ENCODE assay signal across 7 mouse cellular contexts in genomic region chr15:81584913-81585745, GRCm38 (mm10). TPM values are rescaled to one million over a fixed set of nuclear protein-coding genes. Genes with fewer than 3 reads are reported as not detected.
A peak's percentile ranks its signal among the peaks of the same experiment; 100 is the strongest.
DNase-seq lines count a peak whose midpoint lies in the region; ATAC-seq lines count a peak whose summit lies in the region.

TSS of gene Ep300 (plus strand) at chr15:81585351.

- H3K27ac ChIP-seq in embryonic facial prominence, embryonic 12.5 days, result peak within 1 kb of the TSS; percentile 100
- peak within 1 kb of the TSS; percentile 100 for H3K27ac ChIP-seq in limb, embryonic 11.5 days (replicated peaks; ENCODE audit: low read depth, low read length)
- H3K27ac ChIP-seq in midbrain, embryonic 14.5 days (replicated peaks; ENCODE audit: low read depth, low read length), result peak within 1 kb of the TSS; percentile 100

- peaks cover 8% of the 10 kb centered on the region; the same call in 1 of the 2 replicates for H3K4me1 ChIP-seq in embryonic facial prominence, embryonic 12.5 days
- 0 out of 2 replicates have a peak, but pooled peaks cover 2% of the 10 kb centered on the region for H3K4me1 ChIP-seq in limb, embryonic 11.5 days (ENCODE audit: control insufficient read depth, insufficient read depth, low read length)
- H3K4me1 ChIP-seq in midbrain, embryonic 14.5 days (ENCODE audit: control insufficient read depth, insufficient read depth, low read length), result peaks cover 32% of the 10 kb centered on the region

- WGBS in embryonic facial prominence, embryonic 12.5 days, result 1% methylated on average over 55 of the region's 68 CpGs
- 0% methylated on average over 64 of the region's 68 CpGs for WGBS in limb, embryonic 11.5 days
- under 1% methylated on average over 54 of the region's 68 CpGs for WGBS in midbrain, embryonic 14.5 days

- H3K4me3 ChIP-seq in embryonic facial prominence, embryonic 12.5 days, result peak within 1 kb of the TSS; percentile 89
- peak within 1 kb of the TSS; percentile 98 for H3K4me3 ChIP-seq in limb, embryonic 11.5 days (ENCODE audit: low read depth, low read length)
- peak within 1 kb of the TSS; percentile 98 for H3K4me3 ChIP-seq in midbrain, embryonic 14.5 days (replicated peaks; ENCODE audit: low read depth, low read length)

- peak; percentile 89 for ATAC-seq in embryonic facial prominence, embryonic 12.5 days (ENCODE audit: insufficient number of reproducible peaks, insufficient read depth, low FRiP score, low TSS enrichment)
- peak; percentile 92 for ATAC-seq in limb, embryonic 11.5 days (ENCODE audit: insufficient number of reproducible peaks, low FRiP score, low TSS enrichment, low read depth)
- ATAC-seq in midbrain, embryonic 14.5 days (ENCODE audit: low FRiP score, low TSS enrichment), result peak; percentile 93

- peak within 1 kb of the TSS; percentile 74 for H3K4me2 ChIP-seq in embryonic facial prominence, embryonic 12.5 days (replicated peaks)
- peak within 1 kb of the TSS; percentile 70 for H3K4me2 ChIP-seq in limb, embryonic 11.5 days (ENCODE audit: low read depth, severe bottlenecking)
- H3K4me2 ChIP-seq in midbrain, embryonic 14.5 days (ENCODE audit: low read length), result peak within 1 kb of the TSS; percentile 97

- no peaks in the 10 kb centered on the region for H3K9me3 ChIP-seq in embryonic facial prominence, embryonic 12.5 days
- H3K9me3 ChIP-seq in limb, embryonic 11.5 days (ENCODE audit: control insufficient read depth, low read length), result no peaks in the 10 kb centered on the region
- H3K9me3 ChIP-seq in midbrain, embryonic 14.5 days (ENCODE audit: control insufficient read depth, low read length), result no peaks in the 10 kb centered on the region

- H3K36me3 ChIP-seq in embryonic facial prominence, embryonic 12.5 days, result 0 out of 2 replicates have a peak, but pooled peaks cover 3% of the 10 kb centered on the region
- H3K36me3 ChIP-seq in limb, embryonic 11.5 days (ENCODE audit: control insufficient read depth, insufficient read depth, low read length), result peaks cover 2% of the 10 kb centered on the region
- peaks cover 6% of the 10 kb centered on the region; the same call in 1 of the 2 replicates for H3K36me3 ChIP-seq in midbrain, embryonic 14.5 days (ENCODE audit: control insufficient read depth, insufficient read depth, low read length)

- peak within 1 kb of the TSS; percentile 100 for H3K9ac ChIP-seq in embryonic facial prominence, embryonic 12.5 days
- H3K9ac ChIP-seq in limb, embryonic 11.5 days (ENCODE audit: low read length), result peak within 1 kb of the TSS; percentile 100
- peak within 1 kb of the TSS; percentile 100 for H3K9ac ChIP-seq in midbrain, embryonic 14.5 days (replicated peaks; ENCODE audit: low read length)

- no peaks in the 10 kb centered on the region for H3K27me3 ChIP-seq in embryonic facial prominence, embryonic 12.5 days
- H3K27me3 ChIP-seq in limb, embryonic 11.5 days (ENCODE audit: control insufficient read depth, insufficient read depth, low read length), result no peaks in the 10 kb centered on the region
- H3K27me3 ChIP-seq in midbrain, embryonic 14.5 days (ENCODE audit: control insufficient read depth, insufficient read depth, low read length), result no peaks in the 10 kb centered on the region

- DNase-seq in adrenal gland, postnatal 25 days, result peak; percentile 97
- DNase-seq in heart, adult 11 months, result peak; percentile 100
- peak; percentile 96 for DNase-seq in kidney, adult 18-20 months
- peak; percentile 98 for DNase-seq in limb, embryonic 11.5 days (ENCODE audit: low spot score)
- DNase-seq in midbrain, embryonic 14.5 days, result peak; percentile 99
- peak; percentile 94 to 96 for DNase-seq in spleen, adult 18-20 months

RNA-seq across cellular contexts. Expression of gene Ep300, which starts in this region (rescaled TPM):
- total RNA-seq in adrenal gland, postnatal 25 days (2021), result 79.0 and 89.2 TPM in 2 replicates
- polyA plus RNA-seq in embryonic facial prominence, embryonic 12.5 days (2016; fragmentation: Nextera tagmentation; extraction: Ambion mirVana), result 21.0 and 22.5 TPM in 2 replicates
- 24.5 and 27.6 TPM in 2 replicates for polyA plus RNA-seq in limb, embryonic 11.5 days (2014; fragmentation: Nextera tagmentation; extraction: Ambion mirVana)
- polyA plus RNA-seq in midbrain, embryonic 14.5 days (2014; fragmentation: Nextera tagmentation; extraction: Ambion mirVana), result 22.3 and 28.5 TPM in 2 replicates

Comparison
In these comparisons a context has a peak if more than half of its experiments do, and no peak if none do; other contexts are left out.
1. Peak in every context shown above with its lines: DNase-seq, ATAC-seq, H3K4me3 ChIP-seq and H3K27ac ChIP-seq.